Mouse (Mus musculus) E14TG2a.4 (cell line): Measurements from ENCODE around the gene Apoa4.

Experiments used
- CTCF ChIP-seq: conservative IDR thresholded peaks from 2 replicates; pipeline ENCODE4 v1.5.1; 2014; ENCODE audit warnings: low read length
- NANOG ChIP-seq: IDR thresholded peaks from 2 replicates; pipeline ENCODE4 v1.6.1; 2014; ENCODE audit warnings: borderline replicate concordance, low read length, mixed read lengths
- POU5F1 ChIP-seq: IDR thresholded peaks from 2 replicates; pipeline ENCODE4 v1.6.1; 2014; ENCODE audit warnings: low read length, borderline replicate concordance

DNA sequence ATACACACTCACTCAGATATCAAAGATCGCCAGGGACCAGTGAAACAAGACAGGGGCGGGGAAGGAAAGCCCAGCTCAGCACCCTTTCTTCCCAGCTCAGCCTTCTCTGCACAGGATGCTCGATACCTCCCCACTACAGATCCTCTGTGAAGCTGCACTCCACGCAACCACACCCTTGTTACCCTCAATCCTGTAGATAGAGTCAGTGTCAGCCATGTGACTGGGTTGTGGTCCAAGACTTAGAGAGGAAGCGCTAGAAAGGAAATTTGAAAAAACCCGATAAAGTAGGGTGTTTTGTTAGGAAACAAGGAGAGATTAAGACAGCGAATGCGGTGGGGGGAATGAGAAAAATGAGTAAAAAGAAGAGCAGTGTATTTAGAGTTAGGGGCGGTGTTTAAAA is 31.6 kb downstream of the Apoa4 start:
- TF ChIP-seq CTCF (no peak), NANOG (no peak), POU5F1 (no peak)
